Mouse (Mus musculus): ENCODE results near the gene Krtap12-1.
"Not testable (repeated sequence)": the region's sequence is repeated elsewhere in the genome, so short reads cannot be mapped to it uniquely, and the experiment has no call there.

The Krtap12-1 gene

GRCm38 (mm10) chr10:77741924-77742688 lies 21.7 kb downstream of the Krtap12-1 start, which contains the start of gene Gm18596:
Gene Gm18596, minus strand, starts transcription at chr10:77742638.
- not testable (repeated sequence) for DNase-seq (ENCODE audit: low spot score in 2 of 2)

DNA sequence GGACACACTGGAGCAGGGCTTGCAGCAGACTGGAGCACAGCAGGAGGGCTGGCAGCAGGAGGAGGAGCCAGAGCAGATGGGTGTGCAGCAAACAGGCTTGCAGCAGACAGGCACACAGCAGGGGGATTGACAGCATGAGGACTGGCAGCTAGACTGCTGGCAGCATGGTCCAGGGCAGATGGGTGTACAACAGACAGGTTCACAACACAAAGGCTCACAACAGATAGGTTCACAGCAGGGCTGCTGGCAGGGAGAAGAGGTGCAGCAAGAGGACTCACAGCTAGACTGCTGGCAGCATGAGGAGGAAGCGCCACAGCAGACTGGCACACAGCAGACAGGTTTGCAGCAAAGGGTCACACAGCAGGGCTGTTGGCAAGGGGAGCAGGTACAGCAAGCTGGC lies 30.3 kb downstream of the Krtap12-1 start:
- DNase-seq (ENCODE audit: low spot score in 2 of 2) = not testable (repeated sequence)

GRCm38 (mm10) chr10:77751254-77751653 lies 30.9 kb downstream of the Krtap12-1 start, which contains the start of gene Gm9736:
Gene Gm9736, minus strand, starts transcription at chr10:77751354.
- DNase-seq (ENCODE audit: low spot score in 2 of 2) = not testable (repeated sequence)

- DNase-seq (ENCODE audit: low spot score in 2 of 2) = not testable (repeated sequence)
These were observed 31.9 kb downstream of the Krtap12-1 start for GRCm38 (mm10) chr10:77752312-77752711.

DNA sequence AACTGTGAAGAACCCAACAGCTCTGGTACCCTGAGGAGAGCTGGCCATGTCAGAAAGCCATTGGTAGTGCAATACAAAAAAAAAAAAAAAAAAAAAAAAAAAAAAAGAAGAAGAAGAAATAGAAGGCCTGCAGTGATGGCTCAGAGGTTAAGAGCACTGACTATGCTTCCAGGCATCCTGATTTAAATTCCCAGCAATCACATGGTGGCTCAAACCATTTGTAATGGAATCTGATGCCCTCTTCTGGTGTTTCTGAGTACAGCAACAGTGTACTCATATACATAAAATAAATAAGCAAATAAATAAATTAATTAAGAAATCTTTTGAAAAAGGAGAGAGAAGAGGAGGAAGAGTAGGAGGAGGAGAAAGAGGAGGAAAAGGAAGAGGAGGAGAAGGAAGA lies 33.0 kb downstream of the Krtap12-1 start:
- DNase-seq (ENCODE audit: low spot score in 2 of 2) = no peak

DNA sequence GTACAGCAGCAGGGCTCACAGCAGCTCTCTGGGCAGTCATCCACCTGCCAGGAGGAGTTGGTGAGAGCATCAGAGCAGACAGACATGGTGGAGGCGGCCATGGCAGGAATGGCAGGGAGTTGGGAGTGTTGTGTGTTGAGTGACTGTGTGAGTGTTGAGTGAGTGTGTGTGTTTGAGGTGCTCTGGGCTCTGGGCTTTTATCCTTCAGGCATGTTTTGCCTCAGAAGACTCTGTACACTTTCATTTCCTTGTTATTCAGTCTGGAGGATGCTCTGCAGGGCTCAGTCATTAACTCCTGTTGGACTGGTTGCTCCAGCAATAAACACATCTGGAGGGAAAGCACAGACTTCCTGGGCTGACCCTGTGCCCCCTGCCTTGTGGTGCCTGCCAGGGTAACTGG lies 39.2 kb downstream of the Krtap12-1 start, which contains the start of gene Gm3233:
TSS of gene Gm3233 (minus strand) at position 101 of the 400 bp plus-strand sequence.
- not testable (repeated sequence) for DNase-seq (ENCODE audit: low spot score in 2 of 2)

DNA sequence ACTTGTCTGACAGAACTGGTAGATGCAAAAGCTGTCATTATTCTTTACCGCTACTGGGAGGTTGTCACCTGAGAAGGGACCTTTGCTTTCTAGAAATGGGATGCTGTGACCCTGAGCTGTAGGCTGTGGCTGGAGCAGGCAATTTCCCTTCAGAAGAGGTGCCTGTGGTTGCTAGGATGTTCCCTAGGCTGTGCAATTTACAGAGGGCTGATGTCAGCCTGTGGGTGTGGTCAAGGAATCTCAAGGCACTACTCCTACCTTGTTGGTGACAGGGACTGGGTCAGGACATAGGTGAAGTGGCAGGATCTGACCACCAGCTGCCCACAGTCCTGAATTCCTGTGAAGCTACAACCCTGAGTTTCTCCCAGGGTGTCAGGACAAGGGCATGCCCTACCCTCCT lies 49.3 kb downstream of the Krtap12-1 start:
- no peak for DNase-seq (ENCODE audit: low spot score in 2 of 2)
